Mouse (Mus musculus): ENCODE data around the gene Fgfr4. TPM values are rescaled to one million over a fixed set of nuclear protein-coding genes. Genes with fewer than 3 reads are reported as not detected.

Gene Fgfr4
- polyA plus RNA-seq (2012; ENCODE audit: insufficient read depth, insufficient read length, low replicate concordance, missing spikeins): not detected in 2 replicates

GRCm38 (mm10) chr13:55152621-55153415 lies at the start of gene Fgfr4:
Gene Fgfr4, plus strand, starts transcription at chr13:55152640.
- peaks cover 11% of the 10 kb centered on the region for H3K4me1 ChIP-seq (ENCODE audit: control insufficient read depth, insufficient read depth, low read length)
- WGBS: 5% methylated on average over 68 of the region's 68 CpGs

GRCm38 (mm10) chr13:55103351-55103750 lies 49.1 kb upstream of the Fgfr4 start:
- 72% methylated on average over 2 of the region's 2 CpGs for WGBS
- Histone ChIP-seq H3K4me3 (ENCODE audit: insufficient read depth, low read depth, low read length) (no peak overlapping the region), H3K27ac (ENCODE audit: insufficient read depth, low read depth, low read length) (no peak overlapping the region), H3K4me1 (ENCODE audit: control insufficient read depth, insufficient read depth, low read length) (peaks cover 11% of the 10 kb centered on the region)
- TF ChIP-seq CTCF (IDR thresholded peaks at IDR 0.05; ENCODE audit: insufficient read depth, low read depth, low read length) (no peak), POLR2A (IDR thresholded peaks at IDR 0.05; ENCODE audit: insufficient read depth, low read depth, low read length) (no peak)

More at GRCm38 (mm10) chr13:55152621-55153415, at the start of gene Fgfr4:
- TF ChIP-seq POLR2A (IDR thresholded peaks at IDR 0.05; ENCODE audit: insufficient read depth, low read depth, low read length) (no peak), CTCF (IDR thresholded peaks at IDR 0.05; ENCODE audit: insufficient read depth, low read depth, low read length) (no peak)
- H3K4me3 ChIP-seq (ENCODE audit: insufficient read depth, low read depth, low read length): peak within 1 kb of the TSS; percentile 27
- H3K27ac ChIP-seq (ENCODE audit: insufficient read depth, low read depth, low read length): no peak within 1 kb of the TSS

GRCm38 (mm10) chr13:55105045-55105952 lies 47.1 kb upstream of the Fgfr4 start, which contains the start of gene Zfp346:
Gene Zfp346, plus strand, starts transcription at chr13:55105311.
- Histone ChIP-seq H3K27ac (ENCODE audit: insufficient read depth, low read depth, low read length) (no peak within 1 kb of the TSS), H3K4me3 (ENCODE audit: insufficient read depth, low read depth, low read length) (peak within 1 kb of the TSS; percentile 86), H3K4me1 (ENCODE audit: control insufficient read depth, insufficient read depth, low read length) (peaks cover 8% of the 10 kb centered on the region)
- WGBS: 1% methylated on average over 66 of the region's 66 CpGs
- peak; percentile 45; the same call in 1 of the 2 replicates for TF ChIP-seq CTCF (IDR thresholded peaks at IDR 0.05; ENCODE audit: insufficient read depth, low read depth, low read length)
- peak; percentile 69 for TF ChIP-seq POLR2A (IDR thresholded peaks at IDR 0.05; ENCODE audit: insufficient read depth, low read depth, low read length)

- 12% methylated on average over 8 of the region's 8 CpGs for WGBS
- H3K27ac ChIP-seq (ENCODE audit: insufficient read depth, low read depth, low read length): no peak overlapping the region
Observed at GRCm38 (mm10) chr13:55105953-55106691, 46.3 kb upstream of the Fgfr4 start.

GRCm38 (mm10) chr13:55107116-55107515 lies 45.3 kb upstream of the Fgfr4 start:
- Histone ChIP-seq H3K4me1 (ENCODE audit: control insufficient read depth, insufficient read depth, low read length) (peaks cover 8% of the 10 kb centered on the region), H3K27ac (ENCODE audit: insufficient read depth, low read depth, low read length) (no peak overlapping the region), H3K4me3 (ENCODE audit: insufficient read depth, low read depth, low read length) (no peak overlapping the region)
- 93% methylated on average over 4 of the region's 4 CpGs for WGBS
- no peak for TF ChIP-seq POLR2A (IDR thresholded peaks at IDR 0.05; ENCODE audit: insufficient read depth, low read depth, low read length)
- no peak for TF ChIP-seq CTCF (IDR thresholded peaks at IDR 0.05; ENCODE audit: insufficient read depth, low read depth, low read length)

More at GRCm38 (mm10) chr13:55105953-55106691, 46.3 kb upstream of the Fgfr4 start:
- Histone ChIP-seq H3K4me3 (ENCODE audit: insufficient read depth, low read depth, low read length) (peak overlapping the region; percentile 86), H3K4me1 (ENCODE audit: control insufficient read depth, insufficient read depth, low read length) (peaks cover 8% of the 10 kb centered on the region)
- TF ChIP-seq POLR2A (IDR thresholded peaks at IDR 0.05; ENCODE audit: insufficient read depth, low read depth, low read length): no peak

- peaks cover 8% of the 10 kb centered on the region for H3K4me1 ChIP-seq (ENCODE audit: control insufficient read depth, insufficient read depth, low read length)
- no peak overlapping the region for H3K4me3 ChIP-seq (ENCODE audit: insufficient read depth, low read depth, low read length)
- no peak for TF ChIP-seq CTCF (IDR thresholded peaks at IDR 0.05; ENCODE audit: insufficient read depth, low read depth, low read length)
- no peak for TF ChIP-seq POLR2A (IDR thresholded peaks at IDR 0.05; ENCODE audit: insufficient read depth, low read depth, low read length)
- 69% methylated on average over 8 of the region's 8 CpGs for WGBS
- no peak overlapping the region for H3K27ac ChIP-seq (ENCODE audit: insufficient read depth, low read depth, low read length)
Observed at GRCm38 (mm10) chr13:55107694-55108093, 44.7 kb upstream of the Fgfr4 start.

- Histone ChIP-seq H3K4me1 (ENCODE audit: control insufficient read depth, insufficient read depth, low read length) (peaks cover 9% of the 10 kb centered on the region), H3K27ac (ENCODE audit: insufficient read depth, low read depth, low read length) (no peak overlapping the region), H3K4me3 (ENCODE audit: insufficient read depth, low read depth, low read length) (no peak overlapping the region)
- TF ChIP-seq CTCF (IDR thresholded peaks at IDR 0.05; ENCODE audit: insufficient read depth, low read depth, low read length) (no peak), POLR2A (IDR thresholded peaks at IDR 0.05; ENCODE audit: insufficient read depth, low read depth, low read length) (no peak)
- 93% methylated on average over 6 of the region's 6 CpGs for WGBS
Observed at GRCm38 (mm10) chr13:55114375-55114774, 38.1 kb upstream of the Fgfr4 start.

GRCm38 (mm10) chr13:55124903-55125302 lies 27.5 kb upstream of the Fgfr4 start:
- TF ChIP-seq CTCF (IDR thresholded peaks at IDR 0.05; ENCODE audit: insufficient read depth, low read depth, low read length): no peak
- no peak for TF ChIP-seq POLR2A (IDR thresholded peaks at IDR 0.05; ENCODE audit: insufficient read depth, low read depth, low read length)
- no peaks in the 10 kb centered on the region for H3K4me1 ChIP-seq (ENCODE audit: control insufficient read depth, insufficient read depth, low read length)
- H3K27ac ChIP-seq (ENCODE audit: insufficient read depth, low read depth, low read length): no peak overlapping the region
- WGBS: 85% methylated on average over 6 of the region's 6 CpGs
- no peak overlapping the region for H3K4me3 ChIP-seq (ENCODE audit: insufficient read depth, low read depth, low read length)
